ENCODE assay signal across 9 mouse cellular contexts in the genomic region with DNA sequence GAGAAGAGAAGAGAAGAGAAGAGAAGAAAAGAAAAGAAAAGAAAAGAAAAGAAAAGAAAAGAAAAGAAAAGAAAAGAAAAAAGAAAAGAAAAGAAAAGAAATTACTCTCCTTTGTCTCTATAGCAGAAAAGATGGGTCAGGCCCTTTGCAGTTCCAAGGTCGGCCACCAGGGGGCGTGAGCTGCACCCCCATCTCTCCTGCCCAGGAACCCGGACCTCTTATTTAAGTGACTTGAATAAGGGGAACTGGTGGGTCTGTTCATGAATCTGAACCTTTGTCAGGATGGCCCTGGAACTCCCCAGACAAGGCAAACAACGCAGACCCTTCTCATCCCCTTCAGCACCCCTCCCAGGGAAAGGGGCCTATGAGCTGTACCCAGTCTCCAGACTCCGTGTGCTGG. TPM values are rescaled to one million over a fixed set of nuclear protein-coding genes. Genes with fewer than 3 reads are reported as not detected.
DNase-seq lines count a peak whose midpoint lies in the region; ATAC-seq and TF ChIP-seq lines count a peak whose summit lies in the region.
"Had no signal": no experiment of that assay in that cellular context is flagged by ENCODE, and none has a peak within 500 bp of the region (broad histone marks: within the 10 kb centered on the region; RNA-seq: fewer than 3 reads in every experiment).

No protein-coding gene starts in this region.

- H3K9ac ChIP-seq in kidney, postnatal 0 days (ENCODE audit: low read depth, low read length): no peak overlapping the region
- no peak overlapping the region for H3K9ac ChIP-seq in kidney, embryonic 15.5 days
- H3K9ac ChIP-seq: embryonic facial prominence, embryonic 15.5 days; limb, embryonic 13.5 days had no signal

- no peak for DNase-seq in kidney, postnatal 0 days (ENCODE audit: low spot score)
- peak; percentile 55 for DNase-seq in ES-CJ7 (ENCODE audit: low read depth, low spot score)
- peak; percentile 18 for DNase-seq in c-Kit-positive CD71-negative TER-119-negative erythroid progenitor cells, embryonic 14.5 days (ENCODE audit: low read depth)
- DNase-seq in spleen, postnatal 10 days (ENCODE audit: low spot score in 2 of 2): peak; percentile 67 to 84
- DNase-seq in right cerebral cortex, adult 2 months (ENCODE audit: low spot score in 2 of 2): no peak
- no peak for DNase-seq in heart, adult 18-20 months

- H3K27me3 ChIP-seq in kidney, postnatal 0 days (ENCODE audit: insufficient read depth, low read length): no peaks in the 10 kb centered on the region
- H3K27me3 ChIP-seq in kidney, embryonic 15.5 days: peaks cover 11% of the 10 kb centered on the region; the same call in 1 of the 2 replicates

- TF ChIP-seq CTCF in kidney, postnatal 0 days (IDR thresholded peaks at IDR 0.05; ENCODE audit: low read depth): peak; percentile 58

- 42% methylated on average over 5 of the region's 5 CpGs for WGBS in kidney, postnatal 0 days
- WGBS in kidney, embryonic 15.5 days: 47% methylated on average over 5 of the region's 5 CpGs

- ATAC-seq in kidney, postnatal 0 days (replicated peaks; ENCODE audit: low FRiP score, low read depth): no peak
- no peak for ATAC-seq in kidney, embryonic 15.5 days (replicated peaks; ENCODE audit: low FRiP score)

- H3K27ac ChIP-seq in kidney, postnatal 0 days: no peak overlapping the region
- H3K27ac ChIP-seq in kidney, embryonic 15.5 days: no peak overlapping the region
- H3K27ac ChIP-seq: embryonic facial prominence, embryonic 15.5 days; limb, embryonic 13.5 days had no signal

- no peaks in the 10 kb centered on the region for H3K4me1 ChIP-seq in kidney, postnatal 0 days (replicated peaks; ENCODE audit: insufficient read depth, low read length)
- peaks cover 8% of the 10 kb centered on the region; the same call in 1 of the 2 replicates for H3K4me1 ChIP-seq in kidney, embryonic 15.5 days
- H3K4me1 ChIP-seq: embryonic facial prominence, embryonic 15.5 days; limb, embryonic 13.5 days had no signal

- no peak overlapping the region for H3K4me2 ChIP-seq in kidney, postnatal 0 days (ENCODE audit: low read length)
- no peak overlapping the region for H3K4me2 ChIP-seq in kidney, embryonic 15.5 days
- H3K4me2 ChIP-seq: embryonic facial prominence, embryonic 15.5 days; limb, embryonic 13.5 days had no signal

- no peaks in the 10 kb centered on the region for H3K9me3 ChIP-seq in kidney, postnatal 0 days (replicated peaks; ENCODE audit: low read length)
- H3K9me3 ChIP-seq in kidney, embryonic 15.5 days (replicated peaks): peaks cover 4% of the 10 kb centered on the region; the same call in 1 of the 2 replicates
- H3K9me3 ChIP-seq: embryonic facial prominence, embryonic 15.5 days; limb, embryonic 13.5 days had no signal

- no peaks in the 10 kb centered on the region for H3K36me3 ChIP-seq in kidney, postnatal 0 days (ENCODE audit: insufficient read depth, low read length)
- H3K36me3 ChIP-seq in kidney, embryonic 15.5 days: no peaks in the 10 kb centered on the region
- H3K36me3 ChIP-seq: embryonic facial prominence, embryonic 15.5 days; limb, embryonic 13.5 days had no signal

- H3K4me3 ChIP-seq in kidney, postnatal 0 days (replicated peaks; ENCODE audit: low read depth, low read length): no peak overlapping the region
- H3K4me3 ChIP-seq in kidney, embryonic 15.5 days (replicated peaks): no peak overlapping the region
- H3K4me3 ChIP-seq: embryonic facial prominence, embryonic 15.5 days; limb, embryonic 13.5 days had no signal

RNA-seq across cellular contexts. Expression of gene Sdsl, which starts 7.5 kb away (rescaled TPM):
- polyA plus RNA-seq in kidney, postnatal 0 days (2015; fragmentation: Nextera tagmentation; extraction: Ambion mirVana): 12.0 and 13.3 TPM in 2 replicates
- 11.2 and 14.4 TPM in 2 replicates for polyA plus RNA-seq in kidney, embryonic 15.5 days (2015; fragmentation: Nextera tagmentation; extraction: Ambion mirVana)
- 1 to 10 TPM; 6.8 to 9.4 TPM for total RNA-seq in heart, adult 18-20 months (2021)

RNA-seq across cellular contexts. Expression of gene Sds, which starts 11.3 kb away (rescaled TPM):
- not detected in 2 replicates for polyA plus RNA-seq in kidney, postnatal 0 days (2015; fragmentation: Nextera tagmentation; extraction: Ambion mirVana)
- polyA plus RNA-seq in kidney, embryonic 15.5 days (2015; fragmentation: Nextera tagmentation; extraction: Ambion mirVana): not detected in 2 replicates
- total RNA-seq in heart, adult 18-20 months (2021): 1 to 10 TPM in 1 of 2 experiments, under 1 TPM in 1; 0.87 to 2.4 TPM
- polyA plus RNA-seq: embryonic facial prominence, embryonic 15.5 days; limb, embryonic 13.5 days had no signal

RNA-seq across cellular contexts. Expression of gene Lhx5, which starts 33.6 kb away (rescaled TPM):
- polyA plus RNA-seq in kidney, postnatal 0 days (2015; fragmentation: Nextera tagmentation; extraction: Ambion mirVana): not detected in 2 replicates
- not detected in 2 replicates for polyA plus RNA-seq in kidney, embryonic 15.5 days (2015; fragmentation: Nextera tagmentation; extraction: Ambion mirVana)
- total RNA-seq in heart, adult 18-20 months (2021): not detected
- polyA plus RNA-seq: limb, embryonic 13.5 days had no signal

RNA-seq across cellular contexts. Expression of gene Plbd2, which starts 38.4 kb away (rescaled TPM):
- polyA plus RNA-seq in kidney, postnatal 0 days (2015; fragmentation: Nextera tagmentation; extraction: Ambion mirVana): 73.7 and 78.2 TPM in 2 replicates
- polyA plus RNA-seq in kidney, embryonic 15.5 days (2015; fragmentation: Nextera tagmentation; extraction: Ambion mirVana): 50.8 and 60.0 TPM in 2 replicates
- 10 to 100 TPM; 47.4 to 50.3 TPM for total RNA-seq in heart, adult 18-20 months (2021)

RNA-seq across cellular contexts. Expression of gene Slc8b1, which starts 45.9 kb away (rescaled TPM):
- polyA plus RNA-seq in kidney, postnatal 0 days (2015; fragmentation: Nextera tagmentation; extraction: Ambion mirVana): 9.5 and 9.8 TPM in 2 replicates
- polyA plus RNA-seq in kidney, embryonic 15.5 days (2015; fragmentation: Nextera tagmentation; extraction: Ambion mirVana): 9.4 and 9.7 TPM in 2 replicates
- 10 to 100 TPM in 1 of 2 experiments, 1 to 10 TPM in 1; 9.5 to 11.3 TPM for total RNA-seq in heart, adult 18-20 months (2021)

Comparison
In these comparisons a context has a peak if more than half of its experiments do, and no peak if none do; other contexts are left out.
1. DNase-seq: peak in ES-CJ7 (single experiment), c-Kit-positive CD71-negative TER-119-negative erythroid progenitor cells, embryonic 14.5 days (single experiment) and spleen, postnatal 10 days (2 of 2); none in kidney, postnatal 0 days (single experiment), right cerebral cortex, adult 2 months (0 of 2) and heart, adult 18-20 months (0 of 2).